Mouse (Mus musculus) liver, embryonic 14.5 days (tissue): ENCODE measurements around the gene Pias4. TPM values are rescaled to one million over a fixed set of nuclear protein-coding genes. Genes with fewer than 3 reads are reported as not detected.

ENCODE experiments used
- ATAC-seq: fragments of 200-750 bp; cut with Nextera tagmentation; 2 replicates; pipeline ENCODE4 v1.8.0; 2017; ENCODE audit warnings: moderate number of reproducible peaks, mild to moderate bottlenecking, moderate library complexity; ENCODE audit not compliant: insufficient read depth
- DNase-seq, 3 experiments: peaks; one replicate each; pipeline ENCODE4 v3.0.0-alpha.2; 2012 to 2013; ENCODE audit warnings: low read depth in 3 of 3, low spot score in 3 of 3
- H3K27ac ChIP-seq: fragments of 300-500 bp; sonication (generic); 2 replicates; pipeline ENCODE4 v1.5.1; 2014; ENCODE audit warnings: moderate library complexity, mild to moderate bottlenecking, control low read depth, inconsistent platforms
- H3K27me3 ChIP-seq: fragments of 300-500 bp; sonication (generic); 2 replicates; pipeline ENCODE4 v1.6.1; 2014; ENCODE audit warnings: mild to moderate bottlenecking, low read length, moderate library complexity; ENCODE audit not compliant: control insufficient read depth, insufficient read depth
- H3K36me3 ChIP-seq: fragments of 300-500 bp; sonication (generic); replicated peaks from 2 replicates; pipeline ENCODE4 v1.6.1; 2014; ENCODE audit warnings: low read depth; ENCODE audit not compliant: control insufficient read depth, insufficient read depth
- H3K4me1 ChIP-seq, 2 experiments: fragments of 200-500 bp in 1 of 2; fragments of 300-500 bp in 1 of 2; sonication (generic) in 1 of 2; replicated peaks; 2 replicates each; pipeline ENCODE4 v1.6.1; 2012 to 2014; ENCODE audit warnings: antibody characterized with exemption in 1 of 2, inconsistent platforms in 1 of 2, low read length in 1 of 2; ENCODE audit not compliant: control insufficient read depth in 2 of 2, insufficient read depth in 2 of 2
- H3K4me2 ChIP-seq: fragments of 300-500 bp; sonication (generic); 2 replicates; pipeline ENCODE4 v1.6.1; 2014; ENCODE audit warnings: low read depth, mild to moderate bottlenecking, control low read depth, moderate library complexity
- H3K4me3 ChIP-seq, 2 experiments: fragments of 200-500 bp in 1 of 2; fragments of 300-500 bp in 1 of 2; sonication (generic) in 1 of 2; 2 replicates each; pipeline ENCODE4 v1.5.1; 2012 to 2014; ENCODE audit warnings: low read depth in 2 of 2, low read length in 2 of 2, mild to moderate bottlenecking in 2 of 2, control low read depth in 1 of 2, inconsistent platforms in 1 of 2, moderate library complexity in 1 of 2; ENCODE audit not compliant: insufficient read depth in 1 of 2
- H3K9ac ChIP-seq: fragments of 300-500 bp; sonication (generic); replicated peaks from 2 replicates; pipeline ENCODE4 v1.6.1; 2014; ENCODE audit warnings: mild to moderate bottlenecking, control low read depth, moderate library complexity
- H3K9me3 ChIP-seq: fragments of 300-500 bp; sonication (generic); 2 replicates; pipeline ENCODE4 v1.6.1; 2016; ENCODE audit warnings: low read length, mixed read lengths; ENCODE audit not compliant: control insufficient read depth
- CTCF ChIP-seq: IDR thresholded peaks from 2 replicates; pipeline ENCODE4 v1.5.1; 2016; ENCODE audit warnings: antibody characterized with exemption, low read depth, control low read depth
- EP300 ChIP-seq: IDR thresholded peaks from 2 replicates; pipeline ENCODE4 v1.6.1; 2016; ENCODE audit warnings: antibody characterized with exemption, low read depth
- WGBS: fragments of 180-500 bp; shearing (Covaris S2); extraction: QIAGEN DNeasy Blood & Tissue Kit; methylation state at CpG from one replicate; pipeline ENCODE4 v1.1.7; 2014; ENCODE audit not compliant: insufficient replicate concordance; 5-methylcytosine and 5-hydroxymethylcytosine counted together
- polyA plus RNA-seq, 2 experiments: library from polyadenylated mRNA; depleted of rRNA in 1 of 2; stranded (reverse) in 1 of 2; unstranded in 1 of 2; fragments of >200 nt; fragmentation: Nextera tagmentation in 1 of 2; extraction: Ambion mirVana in 1 of 2; gene quantifications; 2 replicates each; pipeline versions ENCODE4 v1.2.1 to v1.2.3; 2012 to 2014

Gene Pias4
- polyA plus RNA-seq, 2 experiments = 11.2 to 14.9 TPM

DNA sequence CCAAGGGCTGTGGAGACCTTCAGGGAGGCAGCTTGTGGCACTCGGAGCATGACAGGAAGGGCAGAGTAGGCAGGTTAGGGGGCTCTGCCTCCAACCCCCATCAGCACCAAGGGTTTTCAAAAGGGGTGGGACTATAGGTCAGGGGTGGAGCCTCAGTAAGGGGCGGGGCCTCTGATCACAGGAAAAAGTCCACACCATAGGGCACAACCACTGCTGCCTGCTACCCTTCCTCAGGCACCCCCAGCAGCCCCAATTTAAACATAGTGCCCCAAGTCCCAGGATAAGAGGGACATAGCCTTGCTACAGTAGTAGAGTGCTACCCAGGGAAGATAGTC is 5.4 kb downstream of the Pias4 start:
- peaks cover 0 to 8% of the 10 kb centered on the region in 2 experiments; a peak in 3 of 4 replicates for H3K4me1 ChIP-seq
- no peaks in the 10 kb centered on the region for H3K27me3 ChIP-seq
- H3K9ac ChIP-seq = no peak overlapping the region
- 21% methylated on average over 2 of the region's 2 CpGs for WGBS
- H3K9me3 ChIP-seq = no peaks in the 10 kb centered on the region
- ATAC-seq = 0 out of 2 replicates have a peak, but pooled peaks have one; percentile 14
- no peak for TF ChIP-seq EP300
- no peak for TF ChIP-seq CTCF
- H3K36me3 ChIP-seq = peaks cover 15% of the 10 kb centered on the region
- no peak overlapping the region for H3K4me3 ChIP-seq
- no peak overlapping the region for H3K4me2 ChIP-seq
- DNase-seq = no peak
- H3K27ac ChIP-seq = no peak overlapping the region

DNA sequence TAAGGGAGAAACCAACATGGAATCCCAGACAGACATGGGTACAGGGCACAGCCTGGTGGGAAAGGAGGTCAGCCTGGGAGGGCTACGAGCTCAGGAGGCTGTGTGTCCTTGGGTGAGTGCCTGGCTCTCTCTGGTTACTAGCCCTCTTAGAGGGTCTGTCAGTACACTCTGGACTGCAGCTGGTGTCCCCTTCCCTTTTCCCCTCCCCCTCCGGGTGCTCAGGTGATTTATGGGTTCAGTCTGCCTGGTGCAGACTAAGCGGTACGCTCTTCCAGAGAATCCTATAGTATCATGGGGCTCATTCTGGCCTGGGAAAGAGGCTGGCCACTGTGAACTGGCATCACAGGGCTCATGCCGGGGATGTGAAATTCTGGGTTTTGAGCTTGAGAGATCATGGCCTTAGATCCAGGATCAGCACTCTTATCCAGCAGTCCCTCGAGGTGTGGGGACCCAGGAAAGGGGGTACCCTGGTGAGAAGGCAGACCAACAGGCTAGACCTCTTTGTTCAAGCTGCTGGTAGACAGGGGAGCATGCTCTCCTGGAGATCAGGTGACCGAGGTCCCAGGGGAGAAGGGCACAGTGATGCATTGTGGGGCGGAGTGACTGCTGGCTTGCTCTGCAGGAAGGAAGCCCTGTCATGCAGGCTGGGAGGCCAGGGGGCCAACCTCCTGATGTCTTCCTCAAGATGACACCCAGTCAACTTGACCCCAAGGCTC is 6.0 kb downstream of the Pias4 start:
- no peak overlapping the region for H3K4me3 ChIP-seq
- DNase-seq (no peak), ATAC-seq (0 out of 2 replicates have a peak, but pooled peaks have one; percentile 3)
- no peak overlapping the region for H3K9ac ChIP-seq
- TF ChIP-seq CTCF = no peak
- no peak for TF ChIP-seq EP300
- H3K4me2 ChIP-seq = no peak overlapping the region
- H3K4me1 ChIP-seq = peaks cover 0 to 7% of the 10 kb centered on the region in 2 experiments; a peak in 3 of 4 replicates
- no peaks in the 10 kb centered on the region for H3K9me3 ChIP-seq
- WGBS = 67% methylated on average over 8 of the region's 8 CpGs
- peaks cover 20% of the 10 kb centered on the region for H3K36me3 ChIP-seq
- H3K27ac ChIP-seq = no peak overlapping the region
- no peaks in the 10 kb centered on the region for H3K27me3 ChIP-seq

GRCm38 (mm10) chr10:81154736-81155135 is 13.0 kb downstream of the Pias4 start:
- no peak overlapping the region for H3K27ac ChIP-seq
- H3K4me1 ChIP-seq = peaks cover 0 to 3% of the 10 kb centered on the region in 2 experiments; a peak in 1 of 4 replicates
- DNase-seq (no peak), ATAC-seq (no peak)
- WGBS = 77% methylated on average over 6 of the region's 6 CpGs
- TF ChIP-seq CTCF (no peak), EP300 (no peak)
- no peak overlapping the region for H3K4me2 ChIP-seq
- H3K4me3 ChIP-seq = no peak overlapping the region
- H3K36me3 ChIP-seq = peaks cover 60% of the 10 kb centered on the region
- H3K9ac ChIP-seq = no peak overlapping the region
- no peaks in the 10 kb centered on the region for H3K9me3 ChIP-seq
- H3K27me3 ChIP-seq = no peaks in the 10 kb centered on the region

DNA sequence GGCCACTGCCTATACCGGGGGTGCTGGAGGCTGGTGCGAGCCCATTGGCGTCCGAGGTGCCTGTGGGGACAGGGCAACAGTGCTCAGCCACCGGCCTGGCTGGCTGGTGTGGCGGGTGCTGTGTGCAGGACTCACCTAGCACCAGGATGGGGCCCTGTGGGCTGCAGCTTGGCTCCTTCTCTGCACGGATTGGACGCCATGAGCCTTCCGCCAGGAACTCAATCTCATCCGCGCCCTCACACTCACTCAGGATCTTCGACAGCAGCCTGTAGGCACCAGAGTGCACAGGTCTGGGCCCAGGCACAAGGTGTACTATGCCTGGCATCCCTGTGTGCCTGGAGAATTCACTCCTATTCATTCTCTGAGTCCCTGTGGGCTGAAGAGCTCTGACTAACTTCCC is 13.4 kb downstream of the Pias4 start:
- Histone ChIP-seq H3K27ac (no peak overlapping the region), H3K9me3 (no peaks in the 10 kb centered on the region), H3K4me3 (no peak overlapping the region), H3K27me3 (no peaks in the 10 kb centered on the region), H3K9ac (no peak overlapping the region), H3K36me3 (peaks cover 64% of the 10 kb centered on the region), H3K4me2 (no peak overlapping the region), H3K4me1 (peaks cover 0 to 3% of the 10 kb centered on the region in 2 experiments; a peak in 1 of 4 replicates)
- ATAC-seq = no peak
- 94% methylated on average over 12 of the region's 12 CpGs for WGBS
- DNase-seq = no peak
- TF ChIP-seq EP300 (no peak), CTCF (no peak)

DNA sequence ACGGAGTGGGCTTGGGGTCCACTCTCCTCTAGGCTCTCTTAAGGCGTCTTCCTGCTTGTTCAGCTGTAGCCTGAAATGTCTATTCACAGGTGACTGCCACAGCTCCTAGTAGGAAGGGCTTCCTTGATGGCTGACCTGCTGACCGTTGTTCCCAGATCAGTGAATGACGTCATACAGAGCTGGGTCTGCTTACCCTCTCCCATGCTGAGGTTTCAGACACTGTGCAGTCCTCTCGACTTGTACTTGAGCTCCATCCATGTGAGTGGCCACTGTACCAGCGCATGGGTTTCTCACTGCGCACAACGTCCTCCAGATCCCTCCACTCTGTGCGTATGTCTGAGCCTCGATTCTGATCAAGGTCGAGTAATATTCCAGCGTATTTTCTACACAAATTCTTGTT is 15.1 kb downstream of the Pias4 start:
- Histone ChIP-seq H3K36me3 (peaks cover 76% of the 10 kb centered on the region), H3K4me1 (peaks cover 0 to 3% of the 10 kb centered on the region in 2 experiments; a peak in 1 of 4 replicates), H3K27me3 (no peaks in the 10 kb centered on the region), H3K4me2 (no peak overlapping the region), H3K27ac (no peak overlapping the region), H3K9ac (no peak overlapping the region), H3K4me3 (no peak overlapping the region), H3K9me3 (no peaks in the 10 kb centered on the region)
- no peak for DNase-seq
- TF ChIP-seq EP300 (no peak), CTCF (no peak)
- ATAC-seq = peak; percentile 5; the same call in 1 of the 2 replicates
- 49% methylated on average over 12 of the region's 12 CpGs for WGBS
